Mouse (Mus musculus) E14TG2a.4 (cell line): ENCODE results near the gene Pbrm1.

Experiments
- H3K27me3 ChIP-seq: 2 replicates; pipeline ENCODE4 v1.6.1; 2014; ENCODE audit warnings: low read length, control low read depth; ENCODE audit not compliant: insufficient read depth
- H3K36me3 ChIP-seq: 2 replicates; pipeline ENCODE4 v1.6.1; 2014; ENCODE audit warnings: low read length, control low read depth; ENCODE audit not compliant: insufficient read depth
- H3K4me1 ChIP-seq: replicated peaks from 2 replicates; pipeline ENCODE4 v1.6.1; 2014; ENCODE audit warnings: low read depth, low read length, control low read depth
- H3K4me3 ChIP-seq: replicated peaks from 2 replicates; pipeline ENCODE4 v1.5.1; 2014; ENCODE audit warnings: mild to moderate bottlenecking, low read length
- H3K9me3 ChIP-seq: 2 replicates; pipeline ENCODE4 v1.6.1; 2014; ENCODE audit warnings: low read length, control low read depth
- CTCF ChIP-seq: conservative IDR thresholded peaks from 2 replicates; pipeline ENCODE4 v1.5.1; 2014; ENCODE audit warnings: low read length
- NANOG ChIP-seq: IDR thresholded peaks from 2 replicates; pipeline ENCODE4 v1.6.1; 2014; ENCODE audit warnings: borderline replicate concordance, low read length, mixed read lengths
- POU5F1 ChIP-seq: IDR thresholded peaks from 2 replicates; pipeline ENCODE4 v1.6.1; 2014; ENCODE audit warnings: low read length, borderline replicate concordance

Pbrm1 gene

DNA sequence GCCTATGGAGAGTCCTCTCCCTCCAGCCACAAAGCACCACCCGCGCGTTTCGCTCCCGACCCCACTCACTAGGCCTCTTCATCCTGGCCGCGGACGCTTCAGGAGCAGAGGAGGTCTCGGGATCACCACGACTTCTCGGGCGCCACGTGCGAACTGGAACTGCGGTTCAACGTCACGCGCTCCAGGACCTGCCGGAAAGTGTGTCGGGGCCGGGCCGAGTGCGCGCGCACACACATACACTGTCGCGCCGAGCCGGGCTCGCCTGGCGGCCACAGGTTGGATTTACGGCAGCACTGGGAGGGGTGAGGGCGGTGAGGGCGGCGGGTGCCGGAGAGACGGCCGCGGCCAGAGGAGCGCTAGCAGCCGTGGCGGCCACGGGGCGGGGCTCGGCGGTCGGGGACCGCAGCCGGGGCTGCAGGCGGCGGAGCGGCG is at the start of gene Pbrm1, which contains the start of gene Gnl3:
Gene Pbrm1 (plus strand): TSS at position 279 of the 432 bp plus-strand sequence.
Gene Gnl3 (minus strand): TSS at position 293 of the 432 bp plus-strand sequence.
- Histone ChIP-seq H3K4me3 (peak within 1 kb of the TSS; percentile 97), H3K36me3 (peaks cover 60% of the 10 kb centered on the region), H3K9me3 (no peaks in the 10 kb centered on the region), H3K27me3 (no peaks in the 10 kb centered on the region), H3K4me1 (peaks cover 45% of the 10 kb centered on the region)
- no peak for TF ChIP-seq POU5F1
- TF ChIP-seq NANOG: no peak

DNA sequence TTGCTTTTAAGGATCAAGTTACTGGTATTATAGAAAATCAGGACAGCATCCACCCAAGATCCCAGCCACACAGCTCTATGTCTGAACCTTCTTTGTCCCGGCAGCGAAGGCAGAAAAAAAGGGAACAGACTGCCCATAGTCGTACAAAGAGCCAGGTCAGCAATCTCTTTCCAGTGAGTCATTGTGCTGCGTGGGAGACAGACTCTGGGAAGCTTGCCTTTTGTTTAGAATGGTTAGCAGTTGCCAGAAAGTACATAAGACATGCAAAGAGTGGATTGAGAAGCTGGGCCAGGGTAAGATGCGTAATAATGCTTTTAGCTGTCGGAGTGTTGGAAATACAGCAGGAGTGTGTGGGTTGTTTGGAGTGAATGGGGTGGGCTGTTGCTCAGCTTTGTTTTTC is 44.7 kb upstream of the Pbrm1 start:
- Histone ChIP-seq H3K27me3 (no peaks in the 10 kb centered on the region), H3K4me1 (no peaks in the 10 kb centered on the region), H3K4me3 (no peak overlapping the region), H3K36me3 (peaks cover 18% of the 10 kb centered on the region), H3K9me3 (no peaks in the 10 kb centered on the region)
- no peak for TF ChIP-seq POU5F1
- TF ChIP-seq CTCF: no peak
- no peak for TF ChIP-seq NANOG

DNA sequence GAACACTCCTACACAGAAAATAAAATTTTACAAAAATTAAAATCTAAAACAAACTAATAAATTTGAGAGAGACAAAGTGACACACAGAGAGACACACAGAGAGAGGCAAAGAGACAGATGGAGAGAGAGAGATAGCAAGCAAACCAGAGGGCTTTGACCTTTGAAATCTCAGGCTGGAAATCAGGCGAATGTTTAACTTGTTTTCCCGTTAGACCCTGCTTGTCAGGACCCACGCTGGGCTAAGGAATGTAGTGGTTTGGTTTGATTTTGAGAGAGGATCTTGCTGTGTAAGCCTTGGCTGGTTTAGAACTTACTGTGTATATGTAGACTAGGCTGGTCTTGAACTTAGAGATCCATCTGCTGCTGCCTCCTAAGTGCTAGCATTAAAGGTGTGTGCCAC is 42.7 kb upstream of the Pbrm1 start:
- no peaks in the 10 kb centered on the region for H3K27me3 ChIP-seq
- peaks cover 12% of the 10 kb centered on the region for H3K36me3 ChIP-seq
- H3K4me3 ChIP-seq: no peak overlapping the region
- H3K4me1 ChIP-seq: no peaks in the 10 kb centered on the region
- TF ChIP-seq NANOG (no peak), POU5F1 (no peak), CTCF (no peak)
- no peaks in the 10 kb centered on the region for H3K9me3 ChIP-seq

DNA sequence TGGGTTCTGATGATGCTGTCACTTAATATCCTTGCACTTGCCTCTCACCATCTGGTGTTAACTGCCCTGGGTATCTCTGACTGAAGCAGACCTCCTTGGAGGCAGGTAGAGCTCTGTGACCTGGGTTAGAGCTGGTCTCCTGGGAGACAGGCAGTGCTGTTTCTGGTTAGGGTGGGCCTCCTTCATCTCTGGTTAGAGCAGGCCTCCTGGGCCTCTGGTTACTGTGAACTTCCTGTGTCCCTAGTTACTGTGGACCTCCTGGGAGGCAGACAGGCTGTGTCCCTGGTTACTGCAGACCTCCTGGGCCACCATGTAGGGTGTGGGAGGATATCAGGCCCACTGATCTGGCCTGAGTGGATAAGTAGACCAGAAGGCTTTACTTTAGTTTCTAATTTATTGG is 22.5 kb upstream of the Pbrm1 start:
- Histone ChIP-seq H3K9me3 (no peaks in the 10 kb centered on the region), H3K27me3 (no peaks in the 10 kb centered on the region)

GRCm38 (mm10) chr14:31000356-31000755 is 18.6 kb upstream of the Pbrm1 start:
- H3K4me3 ChIP-seq: peak overlapping the region; percentile 95
- no peaks in the 10 kb centered on the region for H3K9me3 ChIP-seq
- H3K36me3 ChIP-seq: no peaks in the 10 kb centered on the region
- peaks cover 9% of the 10 kb centered on the region; the same call in 1 of the 2 replicates for H3K27me3 ChIP-seq
- peaks cover 20% of the 10 kb centered on the region for H3K4me1 ChIP-seq
- no peak for TF ChIP-seq POU5F1
- TF ChIP-seq CTCF: no peak
- no peak for TF ChIP-seq NANOG

More for the DNA sequence above, 22.5 kb upstream of the Pbrm1 start:
- Histone ChIP-seq H3K4me3 (no peak overlapping the region), H3K4me1 (peaks cover 16% of the 10 kb centered on the region), H3K36me3 (no peaks in the 10 kb centered on the region)
- TF ChIP-seq CTCF: no peak
- no peak for TF ChIP-seq POU5F1
- TF ChIP-seq NANOG: no peak

- no peak for TF ChIP-seq CTCF
- TF ChIP-seq POU5F1: no peak
- no peak for TF ChIP-seq NANOG
- Histone ChIP-seq H3K27me3 (peaks cover 9% of the 10 kb centered on the region; the same call in 1 of the 2 replicates), H3K9me3 (no peaks in the 10 kb centered on the region), H3K4me1 (peaks cover 20% of the 10 kb centered on the region), H3K4me3 (peak overlapping the region; percentile 95), H3K36me3 (no peaks in the 10 kb centered on the region)
Observed at GRCm38 (mm10) chr14:31000816-31001306, 18.1 kb upstream of the Pbrm1 start.

DNA sequence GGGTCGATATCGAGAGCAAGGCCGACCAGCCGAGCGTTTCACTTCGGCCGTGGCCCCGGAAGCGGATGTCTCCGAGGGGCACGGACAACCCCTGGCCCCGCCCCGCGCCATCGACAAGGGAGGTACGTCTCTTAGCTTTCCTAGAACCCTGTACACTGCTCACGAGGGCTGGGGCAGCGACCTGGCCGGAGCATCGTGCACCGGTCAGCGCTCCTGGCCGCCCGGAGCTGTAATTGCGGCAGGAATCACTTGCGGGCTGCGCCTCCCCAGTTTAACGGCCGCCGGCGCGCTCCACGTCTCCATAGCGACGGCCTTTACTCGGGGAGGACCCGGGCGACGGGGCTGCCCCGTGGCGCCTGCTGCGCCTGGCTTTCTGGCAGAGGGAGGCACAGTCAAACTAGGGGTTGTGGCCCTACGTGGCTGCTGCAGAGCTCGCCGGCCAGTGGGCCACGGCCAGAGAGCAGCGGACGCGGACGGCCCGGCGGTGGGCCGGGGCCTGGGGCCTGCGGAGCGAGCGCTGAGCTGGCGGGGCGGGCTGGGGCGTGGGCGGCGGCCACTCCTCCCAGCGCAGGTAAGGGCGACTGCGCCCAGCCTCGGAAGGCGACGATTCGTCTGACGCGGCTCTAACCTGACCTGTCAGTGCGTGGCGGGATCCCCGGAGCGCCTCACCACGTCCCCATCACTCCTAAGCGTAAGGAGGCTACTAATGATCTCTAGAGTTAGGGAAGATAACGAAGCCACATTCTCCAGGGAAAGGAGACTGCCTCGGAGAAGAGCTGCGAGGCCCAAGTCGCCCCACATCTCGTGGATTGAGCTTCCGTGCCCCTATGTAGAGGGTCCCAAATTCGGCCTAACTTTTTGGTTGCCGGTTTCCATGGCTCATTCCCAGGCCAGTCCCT is 17.4 kb upstream of the Pbrm1 start, which contains the start of the genes Glt8d1 and Spcs1:
Gene Glt8d1 (plus strand): TSS at position 94 of the 899 bp plus-strand sequence.
Gene Spcs1 (minus strand): TSS at position 366 of the 899 bp plus-strand sequence.
- TF ChIP-seq POU5F1: no peak
- no peak for TF ChIP-seq CTCF
- no peak for TF ChIP-seq NANOG
- 0 out of 2 replicates have a peak, but pooled peaks cover under 1% of the 10 kb centered on the region for H3K36me3 ChIP-seq
- peaks cover 17% of the 10 kb centered on the region for H3K4me1 ChIP-seq
- peak within 1 kb of the TSS; percentile 95 for H3K4me3 ChIP-seq
- peaks cover 9% of the 10 kb centered on the region; the same call in 1 of the 2 replicates for H3K27me3 ChIP-seq
- no peaks in the 10 kb centered on the region for H3K9me3 ChIP-seq

DNA sequence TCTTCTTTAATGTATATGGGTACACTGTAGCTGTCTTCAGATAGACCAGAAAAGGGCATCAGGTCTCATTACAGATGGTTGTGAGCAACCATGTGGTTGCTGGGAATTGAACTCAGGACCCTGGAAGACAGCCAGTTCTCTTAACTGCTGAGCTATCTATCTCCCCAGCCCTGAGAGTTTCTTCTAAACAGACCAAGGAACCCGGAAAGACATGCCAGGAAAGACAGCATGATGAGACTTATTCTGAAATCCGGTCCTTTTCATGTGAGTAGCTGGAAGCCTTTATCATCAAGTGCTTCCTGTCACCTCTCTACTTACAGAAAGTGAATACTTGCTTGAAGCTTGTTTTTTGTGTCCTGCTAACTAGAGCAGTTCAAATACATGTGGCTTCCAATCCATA is 14.4 kb upstream of the Pbrm1 start:
- TF ChIP-seq POU5F1: no peak
- no peak for TF ChIP-seq NANOG
- TF ChIP-seq CTCF: no peak
- Histone ChIP-seq H3K9me3 (no peaks in the 10 kb centered on the region), H3K27me3 (peaks cover 9% of the 10 kb centered on the region; the same call in 1 of the 2 replicates), H3K4me3 (no peak overlapping the region), H3K36me3 (peaks cover 26% of the 10 kb centered on the region), H3K4me1 (peaks cover 15% of the 10 kb centered on the region)
